Mouse (Mus musculus) heart, postnatal 25 days (tissue): ENCODE results near the gene Lnx1. TPM values are rescaled to one million over a fixed set of nuclear protein-coding genes. Genes with fewer than 3 reads are reported as not detected.

Experiments used
- DNase-seq: peaks from one replicate; pipeline ENCODE4 v3.0.0; 2022; ENCODE audit warnings: low spot score
- intact Hi-C: fragments of 180-260 bp; cut with DNase I; formaldehyde crosslinking; loops from one replicate; pipeline ENCODE4 v1.15.1; 2025
- total RNA-seq, 2 experiments: library from RNA; stranded (reverse); gene quantifications; 2 replicates each; pipeline ENCODE4 v1.2.3; 2021

The Lnx1 gene
- total RNA-seq, 2 experiments from 2014 or later, result 6.7 to 9.5 TPM

DNA sequence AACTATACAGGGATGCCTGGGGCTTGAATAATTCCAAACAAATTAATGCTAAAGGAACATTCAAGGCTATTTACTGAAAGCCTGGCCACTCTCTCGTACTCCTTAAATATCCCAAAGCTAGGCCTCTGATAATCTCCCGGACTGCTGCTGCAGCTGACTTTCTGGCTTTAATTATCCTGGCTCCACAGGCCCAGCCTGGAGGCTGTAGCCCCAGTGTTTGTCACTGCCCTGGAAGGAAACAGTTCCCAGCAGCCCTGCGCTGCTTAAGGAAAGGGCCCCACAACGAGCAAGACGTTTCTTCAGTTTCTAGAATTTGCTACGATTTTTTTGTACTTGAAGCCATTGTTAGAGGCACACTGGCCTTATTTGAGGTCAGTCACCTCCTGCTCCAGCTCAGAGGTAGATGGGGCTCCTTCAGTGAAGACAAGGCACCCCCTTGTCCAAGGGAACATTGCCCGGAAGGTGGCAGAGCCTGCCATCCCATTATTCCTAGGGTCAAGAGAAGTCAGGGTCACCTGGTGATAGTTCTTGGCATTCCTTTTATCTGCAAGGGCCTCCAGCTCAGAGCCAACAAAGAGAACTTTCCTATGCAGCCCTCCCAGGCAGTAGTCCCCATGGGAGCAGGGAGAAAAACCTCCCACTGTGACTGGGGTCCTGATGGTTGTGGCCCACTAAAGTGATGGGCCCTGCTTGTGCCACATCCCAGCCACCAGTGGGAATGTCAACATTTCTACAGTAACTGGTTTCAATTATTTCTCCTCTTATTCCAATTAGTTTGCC is 80.8 kb downstream of the Lnx1 start:
- intact Hi-C loops, result loop anchor here (5.0 kb wide), 1 partner anchor 175 kb away; no protein-coding TSS in a partner anchor
- no peak for DNase-seq

DNA sequence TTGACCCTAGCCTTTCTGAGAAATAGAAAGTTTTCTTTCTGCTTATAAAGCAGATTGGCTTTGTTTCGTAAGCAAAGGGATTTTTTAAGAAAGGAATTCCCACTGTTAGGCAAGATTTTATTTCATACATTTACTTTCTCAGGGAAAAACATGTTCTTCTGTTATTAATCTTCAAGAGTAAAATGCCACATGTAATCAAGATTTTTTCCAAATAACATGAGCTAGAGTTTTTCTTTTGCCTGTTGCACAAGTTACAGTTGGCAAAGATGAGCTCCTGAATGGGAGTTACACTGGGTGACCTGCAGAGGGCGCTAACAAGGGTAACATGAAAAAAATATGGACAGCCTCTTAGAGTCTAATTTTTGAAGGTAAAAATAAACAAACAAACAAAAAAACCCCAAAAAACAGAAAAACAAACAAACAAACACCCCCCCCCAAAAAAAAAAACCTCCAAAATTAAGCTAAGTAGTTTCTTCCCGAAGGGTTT is 84.1 kb downstream of the Lnx1 start:
- no peak for DNase-seq
- intact Hi-C loops, result loop anchor here (10.0 kb wide), 1 partner anchor 536 kb away; the partner anchor contains the start of gene Pdgfra

DNA sequence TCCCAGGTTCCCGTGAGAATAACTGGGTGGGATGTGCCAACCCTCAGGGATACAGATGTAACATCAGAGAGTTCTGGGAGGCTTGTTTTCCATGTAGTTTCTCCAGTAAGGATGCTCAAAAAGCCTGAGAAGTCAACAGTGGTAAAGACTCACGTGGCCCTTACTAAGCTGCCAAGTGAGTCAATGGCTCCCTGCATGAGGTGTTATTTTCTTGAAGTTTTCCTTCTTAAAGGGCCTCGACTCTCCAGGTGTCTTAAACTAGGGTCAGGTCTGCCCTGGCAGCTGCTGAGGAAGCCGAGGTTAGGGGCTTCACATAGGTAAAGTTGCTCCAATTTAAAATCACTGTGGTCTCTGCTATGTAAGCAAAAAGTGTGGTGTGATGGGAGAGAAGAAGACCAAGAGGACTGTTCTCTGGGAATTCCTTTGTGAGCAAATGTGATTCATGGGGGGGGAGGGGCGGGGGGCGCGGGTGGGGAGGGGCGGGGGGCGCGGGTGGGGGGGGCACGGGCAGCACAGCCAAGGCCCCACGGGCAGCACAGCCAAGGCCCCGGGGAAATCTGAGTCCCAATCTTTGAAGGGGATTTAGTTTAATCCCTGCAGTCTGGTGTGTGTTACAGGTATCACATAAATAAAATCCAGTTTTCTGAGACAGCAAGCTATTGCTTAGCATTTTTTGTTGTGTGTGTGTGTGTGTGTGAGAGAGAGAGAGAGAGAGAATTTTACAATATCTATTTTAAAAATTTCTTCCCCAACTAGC is 84.7 kb downstream of the Lnx1 start:
- intact Hi-C loops, result loop anchor here (10.0 kb wide), 1 partner anchor 537 kb away; the partner anchor contains the start of gene Pdgfra
- no peak for DNase-seq

DNA sequence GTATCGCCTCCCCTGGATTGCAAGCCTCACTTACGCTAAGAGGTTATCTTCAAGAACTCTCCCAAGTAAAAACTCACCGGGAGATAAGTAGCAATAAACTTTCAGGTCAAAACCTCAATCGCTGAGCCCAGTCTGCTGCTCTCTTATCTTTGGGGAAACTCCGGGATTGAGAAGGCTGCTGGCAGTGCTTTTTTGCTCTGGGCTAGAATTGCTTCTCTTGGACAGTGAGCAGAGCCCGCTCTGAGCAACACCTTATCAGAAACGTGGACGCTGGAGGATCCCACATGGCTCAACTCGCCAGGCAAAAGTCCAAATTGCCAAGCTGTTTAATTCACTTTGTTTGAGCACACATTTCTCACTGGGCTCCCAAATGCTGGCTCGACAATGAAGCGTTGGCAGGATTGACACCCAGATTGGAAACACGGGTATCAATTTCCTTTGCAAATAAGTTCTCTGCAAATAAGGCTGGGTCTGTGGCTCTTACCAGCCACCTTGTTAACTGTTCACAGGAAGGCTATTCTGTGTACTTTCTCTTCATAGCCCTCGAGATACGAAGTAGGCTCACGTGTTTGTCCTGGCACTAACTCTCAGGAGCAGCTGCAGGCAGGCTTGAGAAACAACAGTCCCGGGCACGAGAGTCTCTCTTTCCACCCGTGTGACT is 89.1 kb downstream of the Lnx1 start:
- no peak for DNase-seq
- intact Hi-C loops, result loop anchor here (5.0 to 10.0 kb wide), 2 partner anchors 301 to 541 kb away; partner anchors contain the start of gene Pdgfra

DNA sequence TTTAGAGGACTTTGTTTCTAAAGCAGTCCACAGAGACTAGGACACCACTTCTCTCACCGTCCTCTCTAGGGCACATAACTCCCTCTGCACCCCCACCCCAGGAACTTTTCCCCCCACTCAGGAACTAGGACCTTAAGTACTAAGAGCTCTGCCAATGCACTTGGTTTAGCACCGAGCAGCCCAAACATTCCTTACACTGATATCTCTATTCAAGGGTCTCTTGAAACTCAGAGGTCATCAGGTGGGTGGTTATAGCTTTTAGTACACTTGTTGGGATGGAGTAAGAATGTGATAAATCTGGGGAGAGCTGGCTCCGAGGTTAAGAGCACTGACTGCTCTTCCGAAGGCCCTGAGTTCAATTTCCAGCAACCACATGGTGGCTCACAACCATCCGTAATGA is 90.0 kb downstream of the Lnx1 start:
- intact Hi-C loops, result loop anchor here (5.0 to 10.0 kb wide), 2 partner anchors 300 to 542 kb away; partner anchors contain the start of gene Pdgfra

DNA sequence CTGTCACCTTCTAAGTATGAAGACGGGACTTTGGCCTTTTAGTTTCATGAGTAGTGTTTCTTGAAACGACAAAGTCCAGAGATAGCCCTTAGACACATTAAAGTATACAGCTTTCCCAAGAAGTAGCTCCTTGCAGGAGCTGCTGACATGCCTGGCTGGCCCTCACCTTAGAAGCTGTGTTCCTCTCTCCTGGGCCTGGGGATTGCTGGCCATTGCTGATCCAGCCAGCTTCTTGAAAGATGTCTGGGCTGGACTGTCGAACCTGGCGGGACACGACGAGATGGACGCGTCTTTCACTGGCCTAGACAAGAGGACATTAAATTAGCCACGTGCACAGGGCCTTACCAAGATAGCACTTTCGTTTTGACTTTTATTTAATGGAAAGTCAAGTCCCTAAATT is 92.2 kb downstream of the Lnx1 start:
- intact Hi-C loops, result loop anchor here (5.0 to 10.0 kb wide), 2 partner anchors 298 to 544 kb away; partner anchors contain the start of gene Pdgfra
- DNase-seq, result no peak

More for the DNA sequence above, 90.0 kb downstream of the Lnx1 start:
- DNase-seq, result no peak

DNA sequence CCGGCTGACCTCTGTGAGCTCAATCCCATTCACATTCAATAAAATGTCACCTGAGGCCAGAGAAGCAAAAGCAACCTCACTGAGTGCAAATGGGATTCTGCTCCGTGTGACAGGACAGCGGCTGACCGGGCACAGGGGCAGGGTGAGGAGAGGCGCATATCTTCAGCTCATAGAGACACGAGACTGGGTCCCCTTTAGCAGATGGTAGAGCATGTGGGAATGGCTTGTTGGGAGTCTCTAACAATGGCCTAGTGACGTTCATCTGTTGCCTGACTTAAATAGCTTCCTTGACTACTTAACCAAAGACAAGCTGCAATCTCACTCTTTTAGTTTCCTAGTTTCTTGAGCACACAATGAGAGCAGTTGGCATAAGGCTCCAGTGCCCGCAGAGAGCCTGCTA is 96.5 kb downstream of the Lnx1 start:
- intact Hi-C loops, result no loop called here
- no peak for DNase-seq

DNA sequence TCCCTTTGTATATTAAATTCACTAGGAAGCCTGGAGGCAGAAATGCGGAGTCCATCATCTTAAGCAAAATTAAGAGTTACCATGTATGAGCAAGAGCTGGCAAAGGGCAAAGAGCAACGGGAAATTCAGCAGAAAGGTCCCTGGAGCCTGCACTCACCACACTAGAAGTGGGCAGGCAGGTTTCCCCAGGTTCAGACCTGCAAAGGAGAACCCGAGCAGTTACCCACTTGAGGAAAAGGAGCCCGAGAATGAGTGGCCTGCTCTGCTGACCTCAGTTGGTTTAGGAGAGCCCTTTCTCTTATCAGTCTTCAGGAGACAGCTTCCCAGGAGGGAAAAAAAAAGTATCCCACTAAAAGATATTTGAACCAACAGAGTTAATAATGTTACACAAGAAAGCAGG is 99.4 kb downstream of the Lnx1 start:
- DNase-seq, result no peak
- intact Hi-C loops, result no loop called here

DNA sequence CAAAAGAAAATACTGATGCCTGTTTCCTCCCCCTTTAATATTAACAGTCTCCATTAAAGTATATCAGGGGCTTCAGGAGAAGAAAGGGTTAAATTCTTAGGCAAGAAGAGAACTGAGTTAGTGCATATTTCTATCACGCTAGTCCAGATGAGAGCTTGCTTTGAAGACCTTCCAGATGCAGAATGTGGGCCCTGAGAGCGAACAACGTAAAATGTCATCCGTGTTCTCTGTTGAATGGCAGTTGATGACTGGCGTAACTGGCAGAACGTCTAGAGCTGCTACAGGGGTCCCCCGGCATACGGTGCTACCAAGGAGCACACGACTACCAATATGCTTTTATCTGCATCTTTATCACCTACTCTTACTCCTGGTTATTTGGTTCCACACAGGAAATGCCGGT is 100.3 kb downstream of the Lnx1 start:
- no peak for DNase-seq
- intact Hi-C loops, result no loop called here

DNA sequence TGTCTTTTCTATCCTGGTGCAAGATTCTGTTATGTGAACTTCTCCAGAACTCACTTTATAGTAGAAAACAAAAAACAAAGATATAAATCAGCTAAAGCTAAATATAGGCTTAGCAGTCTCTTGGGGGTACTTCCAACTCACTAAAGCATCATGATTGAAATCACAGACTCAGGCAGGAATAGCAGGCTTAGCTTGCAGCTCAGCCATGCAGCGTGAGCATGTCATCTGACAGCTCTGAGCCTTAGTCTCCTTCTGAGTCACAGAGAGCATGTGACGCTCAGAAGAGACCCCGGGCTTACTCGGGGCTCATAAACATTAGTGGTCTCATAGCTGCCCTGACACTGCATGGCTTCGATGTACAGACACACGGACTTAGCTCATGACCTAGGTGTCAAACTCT is 100.7 kb downstream of the Lnx1 start:
- intact Hi-C loops, result no loop called here

DNA sequence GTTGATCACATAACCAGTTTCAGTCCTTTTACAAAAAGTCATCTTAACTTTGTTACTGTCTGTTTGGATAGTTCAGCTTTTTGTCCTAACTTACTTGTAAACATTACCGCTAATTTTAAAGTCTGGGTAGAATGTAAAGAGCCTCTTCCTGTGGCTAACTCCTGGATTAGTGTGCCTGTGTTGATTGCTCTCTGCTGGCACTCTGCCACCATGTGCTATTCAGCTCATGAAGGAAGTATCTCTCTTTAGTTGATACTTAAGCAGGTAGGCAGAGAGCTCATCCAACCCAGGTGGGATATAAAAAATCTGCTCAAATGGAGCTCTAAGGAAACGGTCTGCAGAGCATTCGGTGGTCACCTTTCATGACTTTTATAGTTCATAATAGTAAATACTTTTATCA is 101.5 kb downstream of the Lnx1 start:
- no peak for DNase-seq
- intact Hi-C loops, result no loop called here

More for the DNA sequence above, 100.7 kb downstream of the Lnx1 start:
- no peak for DNase-seq

DNA sequence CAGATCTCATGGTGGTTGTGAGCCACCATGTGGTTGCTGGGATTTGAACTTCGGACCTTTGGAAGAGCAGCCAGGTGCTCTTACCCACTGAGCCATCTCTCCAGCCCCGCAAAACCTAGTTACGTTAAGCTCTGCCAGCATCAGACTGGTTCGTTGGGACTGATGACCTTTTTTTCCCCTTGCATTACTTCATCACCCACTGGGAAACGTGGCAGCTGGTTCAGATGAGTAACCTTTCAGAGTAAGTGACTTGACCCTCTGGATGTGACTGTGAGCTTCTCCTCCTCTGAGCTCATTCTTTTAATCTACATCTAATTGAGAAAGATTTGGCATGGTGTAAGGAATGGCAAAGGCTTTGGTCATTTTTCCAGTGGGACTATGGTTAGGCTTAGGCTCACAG is 102.7 kb downstream of the Lnx1 start:
- no peak for DNase-seq
- intact Hi-C loops, result no loop called here

DNA sequence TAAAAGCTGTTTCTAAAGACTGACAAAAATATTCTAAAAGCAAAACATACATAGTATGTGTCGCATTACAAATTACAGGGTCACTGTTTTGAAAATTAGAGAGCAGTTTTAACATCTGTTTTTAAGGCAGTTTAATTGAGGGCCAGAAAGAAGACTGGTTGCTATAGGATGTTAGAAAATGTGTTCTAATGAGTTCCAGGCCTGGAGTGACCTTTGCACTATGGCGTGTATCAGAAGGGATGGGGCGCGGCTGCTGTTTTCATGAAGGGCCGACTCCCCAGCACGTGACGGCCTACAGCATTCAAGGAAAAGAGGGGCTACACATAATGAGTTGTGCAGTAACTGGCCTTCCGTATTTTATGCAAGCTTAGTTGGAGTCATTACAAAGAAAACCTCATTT is 109.6 kb downstream of the Lnx1 start:
- intact Hi-C loops, result no loop called here
- no peak for DNase-seq

DNA sequence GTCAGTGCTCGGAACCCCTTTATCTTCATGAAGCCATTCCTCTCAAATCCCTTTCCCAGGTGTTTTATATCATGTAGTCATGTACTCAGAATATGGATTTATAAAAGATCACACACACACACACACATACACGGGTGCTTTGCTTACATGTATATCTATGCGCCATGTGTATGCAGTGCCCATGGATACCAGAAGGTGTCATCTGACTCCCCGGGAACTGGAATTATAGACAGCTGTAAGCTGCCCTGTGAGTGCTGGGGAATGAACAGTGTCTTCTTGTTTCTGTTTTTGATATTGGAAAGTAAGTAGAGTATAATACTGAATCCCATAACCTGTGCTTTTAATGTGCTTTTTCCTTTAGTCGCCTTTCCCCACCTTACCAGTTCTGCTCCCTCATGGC is 111.3 kb downstream of the Lnx1 start:
- intact Hi-C loops, result no loop called here
- no peak for DNase-seq

DNA sequence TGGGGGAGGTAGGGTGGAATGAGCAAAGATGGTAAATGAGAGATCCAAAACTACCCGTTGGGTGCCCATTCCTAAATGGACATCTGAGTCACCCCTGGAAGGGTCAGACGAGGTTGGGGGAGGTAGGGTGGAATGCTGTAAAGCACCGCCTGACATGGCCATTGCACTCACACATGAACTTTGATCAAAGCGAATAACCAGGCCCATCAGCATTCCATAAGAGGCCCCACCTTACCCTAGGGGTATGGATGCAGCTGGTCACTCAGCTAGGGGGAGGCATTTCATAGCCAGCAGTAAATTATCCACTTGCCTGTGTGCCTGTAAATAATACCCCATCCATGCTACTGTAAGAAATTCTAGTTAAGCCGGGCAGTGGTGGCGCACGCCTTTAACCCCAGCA is 113.6 kb downstream of the Lnx1 start:
- no peak for DNase-seq
- intact Hi-C loops, result no loop called here

DNA sequence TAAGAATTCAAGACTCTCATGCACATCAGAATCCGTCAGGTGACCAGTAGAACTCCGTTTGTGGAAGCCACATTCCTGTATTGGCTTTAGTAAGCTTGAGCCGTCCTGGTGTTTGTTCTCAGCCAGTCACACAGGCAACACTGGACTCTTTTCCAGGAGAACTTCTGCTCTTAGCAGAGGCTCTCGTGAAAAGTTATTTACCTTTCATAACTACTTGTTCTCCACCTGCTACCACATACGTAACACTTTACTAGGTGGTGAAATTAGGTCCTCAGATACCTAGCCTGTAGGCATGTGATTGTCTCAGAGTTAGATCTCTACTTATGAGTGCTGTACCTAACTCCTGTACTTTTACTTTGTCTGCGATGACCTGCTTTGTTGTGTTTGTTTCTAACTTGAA is 130.9 kb downstream of the Lnx1 start:
- intact Hi-C loops, result no loop called here
- DNase-seq, result no peak

DNA sequence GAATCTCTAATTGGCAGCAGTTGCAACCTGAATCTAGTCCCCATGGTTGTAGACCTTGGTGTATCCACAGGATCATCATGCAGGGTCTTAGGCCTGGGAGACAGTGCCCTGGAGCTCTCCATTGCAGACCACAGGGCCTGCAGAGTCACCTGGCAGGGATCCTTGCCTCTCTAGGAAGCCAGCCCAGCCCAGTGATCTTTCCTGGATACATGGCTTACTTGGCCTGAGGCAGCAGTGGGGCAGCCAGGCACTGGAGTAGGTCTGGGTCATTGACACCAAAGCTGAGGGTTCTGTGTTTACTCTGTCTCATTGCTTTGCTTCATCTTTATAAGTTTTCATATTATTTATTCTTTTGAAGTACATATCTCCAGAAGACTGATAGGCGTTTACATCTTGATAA is 141.6 kb downstream of the Lnx1 start:
- intact Hi-C loops, result no loop called here
- DNase-seq, result no peak

DNA sequence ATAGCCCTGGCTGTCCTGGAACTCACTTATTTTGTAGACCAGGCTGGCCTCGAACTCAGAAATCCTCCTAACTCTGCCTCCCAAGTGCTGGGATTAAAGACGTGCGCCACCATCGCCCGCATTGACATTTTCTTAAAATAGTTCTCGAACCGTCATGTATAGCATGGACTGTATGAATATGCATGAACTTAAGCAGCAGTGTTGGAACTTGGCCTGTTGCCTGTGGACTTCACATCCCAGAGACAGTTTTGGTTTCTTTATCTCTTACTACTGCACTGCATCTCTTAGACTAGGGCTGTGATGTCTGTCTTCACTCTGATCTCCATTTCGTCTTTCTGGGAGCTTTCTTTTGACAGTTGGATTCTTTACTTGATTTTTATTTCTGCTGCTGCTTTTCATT is 153.1 kb downstream of the Lnx1 start:
- no peak for DNase-seq
- intact Hi-C loops, result no loop called here

DNA sequence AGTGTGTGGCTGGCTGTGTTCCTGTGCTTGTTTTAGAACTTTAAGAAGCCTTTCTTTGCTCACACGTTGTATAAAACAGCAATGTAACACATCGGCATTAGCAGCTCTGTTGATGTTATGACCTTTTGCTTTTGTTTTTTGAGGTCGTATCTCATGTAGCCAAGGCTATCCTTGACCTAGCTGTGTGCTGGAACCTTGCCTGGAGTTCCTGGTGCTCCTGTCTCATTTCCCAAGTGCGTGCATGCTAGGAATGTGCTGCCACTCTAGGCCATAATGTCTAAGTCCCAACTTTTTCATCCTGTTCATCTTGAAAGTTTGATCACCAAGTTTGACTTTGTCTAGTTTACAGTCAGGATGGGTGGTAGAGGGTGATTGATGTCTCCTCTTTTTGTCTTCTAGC is 157.1 kb downstream of the Lnx1 start:
- no peak for DNase-seq
- intact Hi-C loops, result no loop called here
